Mouse (Mus musculus) limb, embryonic 10.5 days (tissue): ENCODE data around the gene Rbfox1. TPM values are rescaled to one million over a fixed set of nuclear protein-coding genes. Genes with fewer than 3 reads are reported as not detected.

Experiments
- DNase-seq: peaks from one replicate; pipeline ENCODE4 v3.0.0-alpha.2; 2017; ENCODE audit warnings: low spot score
- H3K27ac ChIP-seq: fragments of 300-500 bp; sonication (generic); 2 replicates; pipeline ENCODE4 v1.5.1; 2016; ENCODE audit warnings: mild to moderate bottlenecking
- H3K27me3 ChIP-seq: fragments of 300-500 bp; sonication (generic); 2 replicates; pipeline ENCODE4 v1.6.1; 2016; ENCODE audit warnings: low read depth, mild to moderate bottlenecking; ENCODE audit not compliant: poor library complexity, severe bottlenecking
- H3K36me3 ChIP-seq: fragments of 300-500 bp; sonication (generic); 2 replicates; pipeline ENCODE4 v1.6.1; 2016; ENCODE audit warnings: mild to moderate bottlenecking, moderate library complexity
- H3K4me1 ChIP-seq: fragments of 300-500 bp; sonication (generic); 2 replicates; pipeline ENCODE4 v1.6.1; 2016
- H3K4me3 ChIP-seq: fragments of 300-500 bp; sonication (generic); 2 replicates; pipeline ENCODE4 v1.5.1; 2016; ENCODE audit warnings: mild to moderate bottlenecking, moderate library complexity
- H3K9me3 ChIP-seq: fragments of 300-500 bp; sonication (generic); replicated peaks from 2 replicates; pipeline ENCODE4 v1.6.1; 2016; ENCODE audit warnings: mild to moderate bottlenecking
- whole genome bisulfite sequencing: fragments of 180-500 bp; shearing (Covaris S2); methylation state at CpG from one replicate; pipeline ENCODE4 v1.1.7; 2016; 5-methylcytosine and 5-hydroxymethylcytosine counted together
- polyA plus RNA-seq: library from polyadenylated mRNA; unstranded; fragments of >200 nt; fragmentation: Nextera tagmentation; extraction: Ambion mirVana; gene quantifications from 2 replicates; pipeline ENCODE4 v1.2.1, GENCODE M21; 2016

Gene Rbfox1
- polyA plus RNA-seq, 1 experiment from 2014 or later: 0.64 TPM

- H3K27ac ChIP-seq: no peak overlapping the region
- H3K36me3 ChIP-seq: no peaks in the 10 kb centered on the region
- H3K9me3 ChIP-seq: no peaks in the 10 kb centered on the region
- H3K4me1 ChIP-seq: peaks cover 8% of the 10 kb centered on the region
- H3K4me3 ChIP-seq: no peak overlapping the region
- H3K27me3 ChIP-seq: no peaks in the 10 kb centered on the region
- WGBS: 65% methylated on average over 5 of the region's 5 CpGs
- no peak for DNase-seq
These were observed 1077.4 kb downstream of the Rbfox1 start for GRCm38 (mm10) chr16:6962508-6962907.

DNA sequence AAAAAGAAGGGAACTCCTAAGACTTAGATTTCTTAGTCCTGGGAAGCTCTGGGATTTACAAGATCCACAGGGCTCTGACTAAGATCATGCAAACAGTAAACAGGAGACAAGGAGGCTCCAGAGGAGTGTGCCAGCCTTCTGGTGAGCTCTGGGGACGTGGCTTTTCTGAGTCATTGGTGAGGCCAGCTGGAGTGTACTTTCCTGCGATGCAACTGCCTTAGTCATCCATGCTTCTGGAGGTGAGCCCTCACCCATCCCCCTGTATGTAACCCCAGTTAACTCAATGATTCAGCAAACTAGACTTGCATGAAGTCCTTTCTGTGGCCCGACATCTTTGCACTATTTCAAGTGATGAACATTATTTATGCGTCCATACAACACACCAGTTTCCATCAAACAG lies 1078.4 kb downstream of the Rbfox1 start:
- H3K27me3 ChIP-seq: no peaks in the 10 kb centered on the region
- peaks cover 8% of the 10 kb centered on the region for H3K4me1 ChIP-seq
- H3K9me3 ChIP-seq: no peaks in the 10 kb centered on the region
- no peak overlapping the region; the same call in 1 of the 2 replicates for H3K27ac ChIP-seq
- H3K36me3 ChIP-seq: no peaks in the 10 kb centered on the region
- no peak for DNase-seq
- WGBS: 75% methylated on average over 4 of the region's 4 CpGs
- no peak overlapping the region for H3K4me3 ChIP-seq

GRCm38 (mm10) chr16:6964720-6965583 lies 1079.8 kb downstream of the Rbfox1 start:
- H3K4me1 ChIP-seq: peaks cover 8% of the 10 kb centered on the region
- no peak for DNase-seq
- no peaks in the 10 kb centered on the region for H3K27me3 ChIP-seq
- WGBS: 8% methylated on average over 8 of the region's 8 CpGs
- no peak overlapping the region for H3K27ac ChIP-seq
- no peaks in the 10 kb centered on the region for H3K9me3 ChIP-seq
- no peak overlapping the region for H3K4me3 ChIP-seq
- H3K36me3 ChIP-seq: no peaks in the 10 kb centered on the region

DNA sequence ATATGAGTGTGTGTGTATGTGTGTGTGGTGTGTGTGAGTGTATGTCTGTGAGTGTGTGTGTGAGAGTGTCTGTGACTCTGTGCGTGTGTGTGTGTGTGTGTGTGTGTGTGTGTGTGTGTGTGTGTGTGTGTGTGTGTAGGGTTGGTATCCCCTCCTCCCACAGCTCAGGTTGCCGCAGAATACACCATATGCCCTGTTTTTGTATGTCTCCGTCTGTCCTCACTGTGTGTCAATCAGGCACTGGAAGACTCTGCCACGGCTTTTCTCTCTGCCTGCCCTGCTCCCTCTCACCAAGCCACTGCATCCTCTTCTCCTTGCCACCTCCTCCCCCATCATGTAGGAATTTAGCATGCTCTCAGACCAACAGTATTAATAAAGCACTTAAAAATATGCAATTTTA lies 1084.8 kb downstream of the Rbfox1 start:
- no peaks in the 10 kb centered on the region for H3K27me3 ChIP-seq

DNA sequence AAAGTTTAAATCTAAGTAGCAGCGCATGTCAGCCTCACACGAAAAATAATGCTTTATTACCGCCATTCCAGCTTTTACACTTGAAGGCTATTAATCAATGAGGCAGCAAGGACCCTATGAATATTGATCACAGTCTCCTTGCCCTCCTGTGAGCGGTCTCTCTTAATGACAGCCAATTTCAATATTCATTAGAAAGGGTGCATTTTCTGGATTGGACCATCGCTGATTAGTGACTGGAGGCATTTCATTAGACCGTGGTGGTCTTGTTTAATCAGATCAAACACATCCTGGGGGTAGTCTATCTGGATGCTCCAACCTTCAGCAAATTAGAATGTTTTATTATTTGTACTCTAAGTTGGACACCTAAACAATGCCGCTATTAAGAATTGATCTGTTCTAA lies 1091.2 kb downstream of the Rbfox1 start:
- Histone ChIP-seq H3K27me3 (no peaks in the 10 kb centered on the region), H3K27ac (no peak overlapping the region), H3K9me3 (no peaks in the 10 kb centered on the region), H3K4me3 (no peak overlapping the region), H3K4me1 (no peaks in the 10 kb centered on the region), H3K36me3 (no peaks in the 10 kb centered on the region)
- no peak for DNase-seq
- WGBS: 91% methylated on average over 7 of the region's 7 CpGs

More for the DNA sequence above, 1084.8 kb downstream of the Rbfox1 start:
- no peak overlapping the region for H3K27ac ChIP-seq
- no peaks in the 10 kb centered on the region for H3K36me3 ChIP-seq
- 85% methylated on average over 3 of the region's 4 CpGs for WGBS
- no peaks in the 10 kb centered on the region for H3K9me3 ChIP-seq
- H3K4me3 ChIP-seq: no peak overlapping the region
- no peaks in the 10 kb centered on the region for H3K4me1 ChIP-seq
- DNase-seq: no peak

- Histone ChIP-seq H3K4me3 (no peak overlapping the region), H3K36me3 (no peaks in the 10 kb centered on the region), H3K9me3 (no peaks in the 10 kb centered on the region), H3K27me3 (no peaks in the 10 kb centered on the region), H3K27ac (no peak overlapping the region), H3K4me1 (no peaks in the 10 kb centered on the region)
- WGBS: 96% methylated on average over 2 of the region's 2 CpGs
- DNase-seq: no peak
These were observed 1098.8 kb downstream of the Rbfox1 start for GRCm38 (mm10) chr16:6983947-6984346.

DNA sequence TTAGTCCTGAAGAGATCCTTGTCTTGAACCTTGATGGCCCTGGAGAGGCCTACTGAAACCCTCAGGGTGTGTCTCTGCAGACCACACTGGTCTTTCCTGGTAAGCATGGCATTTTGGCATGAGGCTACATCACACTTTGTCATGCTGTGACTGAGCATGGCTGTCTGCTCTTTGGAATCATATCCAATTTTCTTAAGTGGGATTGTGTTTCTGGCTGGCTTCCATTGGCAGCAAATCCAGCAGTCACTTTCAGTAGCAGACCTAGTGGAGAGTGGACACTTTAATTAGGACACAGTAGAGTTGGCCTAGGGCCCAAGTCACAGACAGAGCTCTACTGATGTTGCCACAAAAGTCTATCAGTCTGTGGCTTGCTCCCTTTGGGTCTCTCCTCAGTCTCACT lies 1100.9 kb downstream of the Rbfox1 start:
- no peak for DNase-seq
- H3K9me3 ChIP-seq: no peaks in the 10 kb centered on the region
- no peak overlapping the region for H3K27ac ChIP-seq
- no peaks in the 10 kb centered on the region for H3K27me3 ChIP-seq
- no peaks in the 10 kb centered on the region for H3K36me3 ChIP-seq
- H3K4me1 ChIP-seq: no peaks in the 10 kb centered on the region
- H3K4me3 ChIP-seq: no peak overlapping the region

DNA sequence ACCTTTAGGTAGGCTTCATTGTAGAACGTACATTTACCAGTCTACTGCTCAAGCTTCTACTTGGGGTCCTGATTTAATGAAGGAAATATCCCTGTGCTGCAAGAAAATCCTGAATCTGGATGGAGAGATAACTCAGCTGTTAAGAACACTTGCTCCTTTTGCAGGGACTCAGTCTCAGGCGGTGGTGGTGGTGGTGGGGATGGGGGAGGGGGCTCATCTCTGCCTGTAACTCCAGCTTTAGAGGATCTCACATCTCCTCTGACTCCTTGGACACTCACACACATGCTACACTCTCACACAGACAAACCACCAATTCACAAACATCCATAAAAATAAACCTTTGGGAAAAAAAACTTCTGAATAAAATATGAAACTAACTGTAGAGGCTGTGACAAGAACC lies 1101.3 kb downstream of the Rbfox1 start:
- no peak overlapping the region for H3K27ac ChIP-seq
- H3K36me3 ChIP-seq: no peaks in the 10 kb centered on the region
- DNase-seq: no peak
- H3K4me1 ChIP-seq: no peaks in the 10 kb centered on the region
- WGBS: 67% methylated on average over 2 of the region's 2 CpGs
- no peak overlapping the region for H3K4me3 ChIP-seq
- no peaks in the 10 kb centered on the region for H3K9me3 ChIP-seq
- no peaks in the 10 kb centered on the region for H3K27me3 ChIP-seq

- H3K9me3 ChIP-seq: 0 out of 2 replicates have a peak, but pooled peaks cover 3% of the 10 kb centered on the region
- H3K4me3 ChIP-seq: no peak overlapping the region
- no peaks in the 10 kb centered on the region for H3K4me1 ChIP-seq
- H3K27me3 ChIP-seq: no peaks in the 10 kb centered on the region
- no peaks in the 10 kb centered on the region for H3K36me3 ChIP-seq
- WGBS: 87% methylated on average over 5 of the region's 5 CpGs
- no peak for DNase-seq
- no peak overlapping the region for H3K27ac ChIP-seq
These were observed 1107.1 kb downstream of the Rbfox1 start for GRCm38 (mm10) chr16:6992251-6992650.

DNA sequence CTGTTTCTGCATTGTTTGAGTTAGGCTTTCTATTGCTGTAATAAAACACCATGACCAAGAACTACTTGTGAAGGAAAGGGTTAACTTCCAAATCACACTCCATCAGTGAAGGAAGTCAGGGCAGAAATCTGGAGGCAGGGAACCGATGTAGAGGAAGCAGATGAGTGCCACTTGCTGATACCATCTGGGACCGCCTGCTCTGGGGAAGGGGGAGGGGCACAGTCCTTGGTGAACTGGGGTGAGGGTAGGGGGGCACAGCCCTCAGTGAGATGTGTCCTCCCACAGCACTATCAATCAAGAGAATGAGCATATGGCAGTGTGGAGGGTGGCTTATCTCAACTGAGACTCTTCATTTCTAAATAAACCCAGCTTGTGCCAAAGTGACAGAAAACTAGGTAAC lies 1108.0 kb downstream of the Rbfox1 start:
- WGBS: 31% methylated on average over 2 of the region's 2 CpGs
- DNase-seq: no peak
- Histone ChIP-seq H3K9me3 (0 out of 2 replicates have a peak, but pooled peaks cover 3% of the 10 kb centered on the region), H3K4me1 (no peaks in the 10 kb centered on the region), H3K27ac (no peak overlapping the region), H3K27me3 (no peaks in the 10 kb centered on the region), H3K36me3 (no peaks in the 10 kb centered on the region), H3K4me3 (no peak overlapping the region)

GRCm38 (mm10) chr16:6997109-6997508 lies 1112.0 kb downstream of the Rbfox1 start:
- Histone ChIP-seq H3K36me3 (no peaks in the 10 kb centered on the region), H3K27ac (no peak overlapping the region), H3K9me3 (no peaks in the 10 kb centered on the region), H3K4me3 (no peak overlapping the region), H3K4me1 (no peaks in the 10 kb centered on the region), H3K27me3 (no peaks in the 10 kb centered on the region)
- DNase-seq: no peak
- WGBS: 76% methylated on average over 4 of the region's 4 CpGs

DNA sequence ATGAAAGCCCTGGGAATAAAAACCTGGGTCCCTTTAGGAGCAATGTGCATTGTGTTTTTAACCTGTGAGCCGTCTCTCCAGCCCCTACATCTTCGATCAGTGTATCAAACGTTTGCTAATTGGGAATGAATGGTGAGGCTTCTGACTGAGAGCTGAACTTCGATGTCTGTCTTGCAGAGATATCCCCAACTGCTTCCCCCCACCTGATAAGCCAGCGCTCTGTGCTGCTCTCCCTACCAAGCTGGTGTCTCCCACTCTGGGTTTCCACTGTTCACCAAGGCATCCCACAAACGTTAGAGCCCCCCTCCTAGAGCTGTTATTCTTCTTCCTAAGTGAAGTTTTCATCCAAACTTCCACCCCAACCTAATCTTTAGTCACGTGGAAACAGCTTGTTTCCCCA lies 1112.7 kb downstream of the Rbfox1 start:
- Histone ChIP-seq H3K4me3 (no peak overlapping the region), H3K9me3 (no peaks in the 10 kb centered on the region)
- 79% methylated on average over 7 of the region's 7 CpGs for WGBS

GRCm38 (mm10) chr16:7004565-7004964 lies 1119.4 kb downstream of the Rbfox1 start:
- Histone ChIP-seq H3K9me3 (no peaks in the 10 kb centered on the region), H3K4me1 (no peaks in the 10 kb centered on the region), H3K36me3 (no peaks in the 10 kb centered on the region), H3K27ac (no peak overlapping the region), H3K27me3 (no peaks in the 10 kb centered on the region), H3K4me3 (no peak overlapping the region)
- DNase-seq: no peak
- WGBS: 90% methylated on average over 3 of the region's 3 CpGs

More for the DNA sequence above, 1112.7 kb downstream of the Rbfox1 start:
- Histone ChIP-seq H3K27ac (no peak overlapping the region), H3K27me3 (no peaks in the 10 kb centered on the region), H3K36me3 (no peaks in the 10 kb centered on the region), H3K4me1 (no peaks in the 10 kb centered on the region)
- DNase-seq: no peak
